Mouse (Mus musculus): Measurements from ENCODE around the gene Lman1l. TPM values are rescaled to one million over a fixed set of nuclear protein-coding genes. Genes with fewer than 3 reads are reported as not detected.

Lman1l gene
- total and polyA plus RNA-seq, 2 experiments from 2014 or later: not detected

DNA sequence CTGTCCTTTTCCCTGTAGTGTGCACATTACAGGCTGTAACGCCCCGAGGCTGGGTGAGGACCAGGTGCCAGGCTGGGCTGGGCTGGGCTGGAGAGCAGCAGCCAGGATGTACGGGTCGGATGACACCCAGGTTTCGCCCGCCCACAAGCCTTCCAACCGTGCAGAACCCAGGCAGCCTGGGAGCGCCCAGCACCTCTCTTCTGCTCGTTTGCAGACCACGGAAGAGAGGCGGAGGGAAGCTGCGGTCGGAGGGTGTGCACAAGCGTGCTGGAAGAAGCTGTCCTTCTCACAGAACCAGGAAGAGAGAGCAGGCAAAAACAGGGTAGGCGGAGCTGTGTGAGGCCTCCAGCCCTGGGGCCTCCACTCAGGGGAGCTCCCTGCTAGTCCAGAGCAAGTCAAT lies 19.8 kb upstream of the Lman1l start:
- Histone ChIP-seq H3K4me1 (ENCODE audit: insufficient read depth, low read length) (peaks cover 40% of the 10 kb centered on the region), H3K9me3 (ENCODE audit: low read length) (no peaks in the 10 kb centered on the region), H3K27ac (ENCODE audit: low read depth, low read length) (peak overlapping the region; percentile 51; the same call in 1 of the 2 replicates), H3K27me3 (ENCODE audit: insufficient read depth, low read length) (no peaks in the 10 kb centered on the region), H3K4me3 (ENCODE audit: low read depth, low read length) (no peak overlapping the region), H3K4me2 (ENCODE audit: low read depth, low read length, poor library complexity, severe bottlenecking) (peak overlapping the region; percentile 37), H3K36me3 (ENCODE audit: insufficient read depth, low read length) (peaks cover 11% of the 10 kb centered on the region; the same call in 1 of the 2 replicates), H3K9ac (replicated peaks; ENCODE audit: low read length, poor library complexity, severe bottlenecking) (peak overlapping the region; percentile 36; the same call in 1 of the 2 replicates)
- ATAC-seq (ENCODE audit: low FRiP score) (no peak), DNase-seq (ENCODE audit: low spot score) (no peak)
- WGBS: 35% methylated on average over 15 of the region's 15 CpGs
- no peak for TF ChIP-seq CTCF (IDR thresholded peaks at IDR 0.05)

DNA sequence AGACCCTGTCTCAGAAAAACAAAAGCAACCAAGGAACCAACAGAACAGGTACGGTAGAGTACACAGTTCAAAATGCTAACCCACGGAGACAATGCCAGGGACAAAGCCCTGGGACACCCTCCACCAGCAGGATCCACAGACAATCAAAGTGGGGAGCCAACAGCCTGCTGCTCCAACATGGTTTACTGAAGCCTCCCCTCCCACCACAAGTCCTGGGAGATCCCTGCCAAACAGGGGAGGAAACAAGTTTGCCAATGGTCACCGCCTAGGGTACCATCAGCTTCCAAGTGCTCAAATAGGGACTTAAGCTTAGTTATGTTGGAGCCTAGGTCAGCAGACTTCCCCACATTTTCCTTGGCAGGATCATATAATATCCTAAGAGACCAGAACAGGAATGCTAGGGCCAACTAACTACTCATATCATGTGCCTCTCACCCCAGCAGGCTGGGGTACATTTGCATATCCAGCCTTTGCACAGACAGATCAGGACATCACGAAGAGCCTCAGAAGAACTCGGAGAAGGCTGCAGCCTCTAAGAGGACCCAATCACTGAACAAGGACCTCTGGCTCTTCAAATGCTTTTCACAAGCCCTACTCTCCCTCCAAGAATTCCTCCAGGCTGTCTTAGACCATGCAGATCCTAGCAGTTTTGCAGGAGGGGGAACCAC lies 19.2 kb upstream of the Lman1l start:
- Histone ChIP-seq H3K4me2 (ENCODE audit: low read depth, low read length, poor library complexity, severe bottlenecking) (peak overlapping the region; percentile 37), H3K27ac (ENCODE audit: low read depth, low read length) (peak overlapping the region; percentile 51; the same call in 1 of the 2 replicates), H3K9ac (replicated peaks; ENCODE audit: low read length, poor library complexity, severe bottlenecking) (peak overlapping the region; percentile 36; the same call in 1 of the 2 replicates), H3K9me3 (ENCODE audit: low read length) (no peaks in the 10 kb centered on the region), H3K4me3 (ENCODE audit: low read depth, low read length) (no peak overlapping the region), H3K36me3 (ENCODE audit: insufficient read depth, low read length) (peaks cover 11% of the 10 kb centered on the region; the same call in 1 of the 2 replicates), H3K27me3 (ENCODE audit: insufficient read depth, low read length) (no peaks in the 10 kb centered on the region), H3K4me1 (ENCODE audit: insufficient read depth, low read length) (peaks cover 40% of the 10 kb centered on the region)
- TF ChIP-seq CTCF (IDR thresholded peaks at IDR 0.05): no peak
- no peak for ATAC-seq (ENCODE audit: low FRiP score)
- no peak for DNase-seq (ENCODE audit: low spot score)
- 61% methylated on average over 5 of the region's 5 CpGs for WGBS

DNA sequence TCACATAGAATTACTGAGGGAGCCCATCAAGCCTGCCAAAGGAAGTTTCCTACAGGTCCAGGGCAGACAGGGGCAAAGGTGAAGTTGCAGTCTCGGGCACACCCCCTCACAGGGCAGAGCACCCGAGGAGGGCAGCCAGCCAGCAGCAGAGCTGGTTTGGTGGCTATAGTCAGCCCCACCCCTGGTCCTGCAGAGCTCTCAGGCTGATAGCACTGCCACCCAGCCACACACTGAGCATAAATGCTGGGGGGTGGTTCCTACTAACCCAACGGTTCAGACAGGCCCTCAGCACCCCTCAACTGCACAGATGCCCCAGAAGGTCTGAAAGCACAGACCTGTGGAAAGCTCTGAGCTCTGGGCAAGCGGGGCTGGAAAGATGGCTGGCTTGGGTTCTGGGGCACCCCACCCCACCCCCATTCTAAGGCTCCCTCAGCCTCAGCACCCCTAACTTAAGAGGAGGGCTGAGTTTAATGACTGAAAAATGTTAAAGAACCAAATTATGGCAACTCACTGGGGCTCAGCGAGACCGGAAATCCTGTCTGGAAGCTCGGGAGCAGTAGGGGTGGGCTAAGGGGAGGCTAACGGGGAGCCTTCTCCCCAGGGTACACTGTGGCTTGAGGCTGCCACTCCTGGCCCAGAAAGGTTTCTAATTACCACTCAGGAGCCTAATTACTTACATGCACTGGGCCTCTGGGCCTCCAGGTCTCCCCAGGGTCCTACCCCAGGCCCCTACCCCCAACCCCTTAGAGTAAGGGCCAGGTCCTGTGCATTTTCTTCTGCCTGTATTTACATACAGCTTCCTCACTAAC lies 18.3 kb upstream of the Lman1l start:
- ATAC-seq (ENCODE audit: low FRiP score): no peak
- no peak for DNase-seq (ENCODE audit: low spot score)
- Histone ChIP-seq H3K4me3 (ENCODE audit: low read depth, low read length) (no peak overlapping the region), H3K27me3 (ENCODE audit: insufficient read depth, low read length) (no peaks in the 10 kb centered on the region), H3K9me3 (ENCODE audit: low read length) (no peaks in the 10 kb centered on the region), H3K4me2 (ENCODE audit: low read depth, low read length, poor library complexity, severe bottlenecking) (peak overlapping the region; percentile 19), H3K4me1 (ENCODE audit: insufficient read depth, low read length) (peaks cover 35% of the 10 kb centered on the region), H3K36me3 (ENCODE audit: insufficient read depth, low read length) (peaks cover 13% of the 10 kb centered on the region), H3K27ac (ENCODE audit: low read depth, low read length) (peak overlapping the region; percentile 34; the same call in 1 of the 2 replicates), H3K9ac (replicated peaks; ENCODE audit: low read length, poor library complexity, severe bottlenecking) (peak overlapping the region; percentile 19; the same call in 1 of the 2 replicates)
- 40% methylated on average over 8 of the region's 8 CpGs for WGBS
- TF ChIP-seq CTCF (IDR thresholded peaks at IDR 0.05): no peak

DNA sequence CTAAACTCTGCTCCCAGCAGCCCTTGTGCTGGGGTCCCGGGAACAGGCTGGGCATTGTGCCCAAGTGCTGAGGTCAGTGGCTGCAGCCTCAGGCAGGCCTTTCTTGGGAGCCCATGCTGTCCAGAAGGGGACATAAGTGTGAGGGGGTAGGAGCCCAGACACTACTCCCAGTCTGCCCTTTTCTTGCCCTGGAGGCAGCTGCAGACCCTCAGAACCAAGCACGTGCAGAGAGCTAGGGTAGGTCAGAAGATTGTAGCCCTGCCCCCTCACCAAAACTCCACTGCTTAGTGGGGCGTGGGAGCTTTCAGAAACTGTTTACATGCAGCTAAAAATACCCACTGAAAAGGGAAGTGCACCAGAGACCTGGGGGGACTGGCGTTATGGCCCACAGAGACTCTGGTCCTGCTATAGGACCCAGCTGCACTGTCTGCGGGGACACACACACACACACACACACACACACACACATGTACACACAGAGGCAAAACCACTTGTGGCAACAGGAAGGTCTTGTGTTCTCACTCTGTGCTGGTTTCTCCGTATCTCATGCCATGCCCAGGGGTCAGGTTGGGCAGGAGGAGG lies 17.3 kb upstream of the Lman1l start:
- Histone ChIP-seq H3K36me3 (ENCODE audit: insufficient read depth, low read length) (peaks cover 15% of the 10 kb centered on the region), H3K9ac (replicated peaks; ENCODE audit: low read length, poor library complexity, severe bottlenecking) (no peak overlapping the region), H3K9me3 (ENCODE audit: low read length) (no peaks in the 10 kb centered on the region), H3K4me1 (ENCODE audit: insufficient read depth, low read length) (peaks cover 25% of the 10 kb centered on the region), H3K27me3 (ENCODE audit: insufficient read depth, low read length) (no peaks in the 10 kb centered on the region), H3K4me3 (ENCODE audit: low read depth, low read length) (no peak overlapping the region), H3K4me2 (ENCODE audit: low read depth, low read length, poor library complexity, severe bottlenecking) (no peak overlapping the region), H3K27ac (ENCODE audit: low read depth, low read length) (peak overlapping the region; percentile 34)
- ATAC-seq (ENCODE audit: low FRiP score) (no peak), DNase-seq (ENCODE audit: low spot score) (peak; percentile 57)
- 55% methylated on average over 6 of the region's 6 CpGs for WGBS
- TF ChIP-seq CTCF (IDR thresholded peaks at IDR 0.05): no peak

DNA sequence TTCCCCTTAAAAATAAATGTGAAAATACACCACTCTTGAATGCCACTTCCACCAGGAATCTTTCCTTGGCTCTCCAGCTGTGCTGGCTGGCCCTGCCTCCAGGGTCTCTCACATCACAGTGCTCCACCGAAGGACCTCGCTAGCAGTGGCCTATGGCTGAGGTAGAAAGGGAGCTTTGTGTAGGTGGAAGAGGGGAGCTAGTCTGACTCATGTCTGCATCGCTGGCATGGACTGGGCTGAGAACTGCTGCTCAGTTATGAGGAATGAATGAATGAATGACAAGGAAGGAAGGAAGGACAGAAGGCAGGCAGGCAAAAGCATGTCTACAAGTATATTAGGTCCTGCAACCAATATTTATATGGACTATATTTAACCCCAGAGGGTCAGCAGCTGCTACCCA lies 16.7 kb upstream of the Lman1l start:
- Histone ChIP-seq H3K9me3 (ENCODE audit: low read length) (no peaks in the 10 kb centered on the region), H3K36me3 (ENCODE audit: insufficient read depth, low read length) (peaks cover 16% of the 10 kb centered on the region), H3K4me3 (ENCODE audit: low read depth, low read length) (no peak overlapping the region), H3K9ac (replicated peaks; ENCODE audit: low read length, poor library complexity, severe bottlenecking) (no peak overlapping the region), H3K27ac (ENCODE audit: low read depth, low read length) (no peak overlapping the region), H3K4me1 (ENCODE audit: insufficient read depth, low read length) (peaks cover 19% of the 10 kb centered on the region), H3K27me3 (ENCODE audit: insufficient read depth, low read length) (no peaks in the 10 kb centered on the region), H3K4me2 (ENCODE audit: low read depth, low read length, poor library complexity, severe bottlenecking) (no peak overlapping the region)
- no peak for ATAC-seq (ENCODE audit: low FRiP score)
- TF ChIP-seq CTCF (IDR thresholded peaks at IDR 0.05): no peak
- WGBS: 73% methylated on average over 3 of the region's 3 CpGs
- DNase-seq (ENCODE audit: low spot score): no peak
